Mouse (Mus musculus): ENCODE results near the gene Vstm2b. TPM values are rescaled to one million over a fixed set of nuclear protein-coding genes. Genes with fewer than 3 reads are reported as not detected.

The Vstm2b gene
- polyA plus RNA-seq (2016; fragmentation: Nextera tagmentation; extraction: Ambion mirVana): 9.6 and 11.0 TPM in 2 replicates

DNA sequence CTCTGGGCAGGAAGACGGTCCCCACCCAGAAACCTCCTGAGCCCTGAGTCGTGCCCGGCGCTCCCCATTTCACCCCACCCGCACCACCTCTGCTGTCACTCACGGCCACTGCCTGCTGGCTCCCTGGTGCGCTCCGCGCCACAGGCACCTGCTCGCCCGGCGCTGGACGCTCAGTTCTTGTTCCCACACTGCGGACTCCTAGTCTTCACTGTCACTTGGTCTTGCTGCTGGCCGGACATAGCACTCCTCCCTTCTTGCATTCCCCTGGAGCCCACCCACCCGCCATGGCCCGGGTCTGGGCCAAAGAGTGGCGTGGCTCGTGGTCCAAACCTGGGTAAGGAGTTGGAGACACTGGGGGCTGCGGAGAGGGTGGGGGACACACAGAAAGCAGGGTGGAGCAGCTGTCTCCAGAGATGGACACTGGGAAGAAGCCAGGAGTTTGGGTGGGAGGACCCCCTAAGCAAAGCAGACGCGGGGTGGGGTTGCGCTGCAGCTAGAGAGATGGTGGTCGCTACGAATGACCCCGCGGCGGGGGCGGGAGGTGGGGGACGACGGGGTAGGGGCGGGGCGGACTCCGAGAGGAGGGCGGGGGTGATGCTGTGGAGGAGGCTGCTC, at the start of gene Vstm2b:
Gene Vstm2b (plus strand): TSS at position 233 of the 615 bp plus-strand sequence.
- 0 out of 2 replicates have a peak within 1 kb of the TSS, but pooled peaks have one; percentile 13 for H3K27ac ChIP-seq

DNA sequence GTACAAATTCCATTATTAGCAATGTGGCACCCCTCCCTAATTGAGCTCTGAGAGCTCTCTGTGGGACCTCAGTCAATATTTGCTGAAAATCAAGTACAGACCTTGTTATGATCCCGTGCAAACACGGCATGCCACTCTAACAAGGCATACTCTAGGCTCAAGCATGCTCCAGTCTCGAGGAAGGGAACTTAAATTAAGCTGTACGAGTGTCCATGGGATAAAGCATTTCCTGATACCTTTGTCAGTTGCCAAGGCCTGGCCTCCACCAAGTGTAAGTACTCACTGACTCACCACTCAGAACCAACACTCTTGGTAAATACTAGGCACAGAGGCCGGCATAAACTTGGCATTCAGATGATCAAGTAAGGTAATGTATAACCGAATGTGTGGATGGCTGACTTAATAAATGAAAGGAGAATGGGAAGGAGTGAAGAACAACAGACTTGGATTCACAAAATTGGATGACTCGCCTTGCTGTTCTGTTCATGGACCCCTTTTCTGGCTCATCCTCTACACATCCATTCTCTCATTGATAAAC, 42.0 kb upstream of the Vstm2b start:
- H3K4me1 ChIP-seq: no peaks in the 10 kb centered on the region
- H3K36me3 ChIP-seq (replicated peaks): no peaks in the 10 kb centered on the region
- no peaks in the 10 kb centered on the region for H3K27me3 ChIP-seq
- no peak overlapping the region for H3K27ac ChIP-seq
- H3K9me3 ChIP-seq: no peaks in the 10 kb centered on the region
- 88% methylated on average over 7 of the region's 7 CpGs for WGBS
- no peak overlapping the region for H3K4me3 ChIP-seq (replicated peaks)
- H3K9ac ChIP-seq: no peak overlapping the region
- no peak overlapping the region for H3K4me2 ChIP-seq
- ATAC-seq (ENCODE audit: low FRiP score): no peak

More for the DNA sequence above, at the start of gene Vstm2b:
- peak within 1 kb of the TSS; percentile 93 for H3K4me2 ChIP-seq
- WGBS: 2% methylated on average over 23 of the region's 35 CpGs
- H3K36me3 ChIP-seq (replicated peaks): no peaks in the 10 kb centered on the region
- ATAC-seq (ENCODE audit: low FRiP score): peak; percentile 13
- peaks cover 71% of the 10 kb centered on the region for H3K27me3 ChIP-seq
- peak within 1 kb of the TSS; percentile 68 for H3K9ac ChIP-seq
- H3K9me3 ChIP-seq: no peaks in the 10 kb centered on the region
- H3K4me3 ChIP-seq (replicated peaks): peak within 1 kb of the TSS; percentile 61
- peaks cover 39% of the 10 kb centered on the region for H3K4me1 ChIP-seq

DNA sequence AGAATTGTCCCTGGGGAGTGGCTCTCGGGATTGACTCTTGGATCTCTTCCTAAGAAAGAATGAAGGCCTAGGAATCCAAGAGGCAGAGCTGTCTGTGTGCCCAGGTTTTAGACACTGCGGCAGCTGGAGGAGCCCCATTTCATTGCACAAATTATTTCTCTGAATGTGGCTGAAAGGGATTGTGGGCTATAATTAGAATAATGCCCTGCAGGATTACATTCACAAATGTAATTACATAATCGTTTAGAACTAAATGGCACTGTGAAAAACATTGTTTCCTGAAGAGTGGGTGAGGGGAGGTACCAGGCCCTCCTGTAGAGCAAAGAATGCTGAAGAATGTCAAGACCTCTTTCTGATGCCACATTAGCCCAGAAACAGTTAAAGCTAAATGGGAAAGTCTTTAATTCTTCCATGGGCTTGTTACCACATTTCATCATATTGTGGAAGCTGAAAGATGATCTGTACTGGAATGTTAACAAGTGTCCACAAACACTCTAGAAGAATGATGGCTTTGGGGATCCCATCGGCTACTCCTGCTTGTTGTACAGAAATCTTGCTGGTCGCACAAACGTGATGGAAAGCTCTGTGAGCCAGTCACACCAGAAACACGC, 24.6 kb upstream of the Vstm2b start:
- H3K9ac ChIP-seq: no peak overlapping the region
- 0 out of 2 replicates have a peak, but pooled peaks cover 6% of the 10 kb centered on the region for H3K27me3 ChIP-seq
- no peak overlapping the region for H3K27ac ChIP-seq
- no peaks in the 10 kb centered on the region for H3K9me3 ChIP-seq
- no peak overlapping the region for H3K4me2 ChIP-seq
- peaks cover 4% of the 10 kb centered on the region; the same call in 1 of the 2 replicates for H3K4me1 ChIP-seq
- no peak overlapping the region for H3K4me3 ChIP-seq (replicated peaks)
- WGBS: 27% methylated on average over 7 of the region's 7 CpGs
- no peaks in the 10 kb centered on the region for H3K36me3 ChIP-seq (replicated peaks)
- ATAC-seq (ENCODE audit: low FRiP score): no peak

DNA sequence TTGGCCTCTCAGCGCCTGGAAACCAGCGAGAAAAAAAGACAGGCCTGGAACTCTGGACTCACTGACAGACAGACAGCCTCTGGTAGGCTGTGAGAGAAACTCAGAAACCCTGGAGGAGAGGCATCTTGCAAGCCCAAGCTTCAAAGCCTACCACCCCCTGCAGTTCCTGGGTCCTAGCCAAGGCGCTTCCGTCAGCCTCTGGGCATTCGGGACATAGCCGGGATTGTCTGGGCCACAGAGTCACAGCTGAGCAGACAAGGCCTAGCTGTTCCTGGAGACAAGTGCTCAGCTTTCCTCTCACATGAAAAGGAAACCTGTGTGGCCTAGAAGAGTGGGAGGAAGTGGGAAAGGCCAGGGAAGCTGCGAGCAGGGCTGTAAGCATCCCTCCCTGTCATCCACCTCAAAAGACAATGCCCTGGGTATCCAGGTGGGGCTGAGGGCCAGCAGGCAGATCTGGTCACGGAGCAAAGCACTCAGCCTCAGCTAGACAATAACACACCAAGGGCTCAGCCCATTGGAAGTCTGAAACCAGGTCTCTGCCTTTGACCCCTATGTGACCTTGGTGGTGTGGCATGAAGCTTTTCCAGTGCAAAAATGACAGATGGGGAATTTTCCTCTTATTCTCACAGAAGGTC, 13.2 kb upstream of the Vstm2b start:
- no peaks in the 10 kb centered on the region for H3K36me3 ChIP-seq (replicated peaks)
- 0 out of 2 replicates have a peak overlapping the region, but pooled peaks have one; percentile 13 for H3K27ac ChIP-seq
- H3K9me3 ChIP-seq: no peaks in the 10 kb centered on the region
- H3K4me3 ChIP-seq (replicated peaks): no peak overlapping the region
- ATAC-seq (ENCODE audit: low FRiP score): no peak
- H3K4me1 ChIP-seq: peaks cover 5% of the 10 kb centered on the region; the same call in 1 of the 2 replicates
- no peak overlapping the region for H3K4me2 ChIP-seq
- H3K9ac ChIP-seq: no peak overlapping the region
- H3K27me3 ChIP-seq: no peaks in the 10 kb centered on the region
- 59% methylated on average over 8 of the region's 8 CpGs for WGBS

DNA sequence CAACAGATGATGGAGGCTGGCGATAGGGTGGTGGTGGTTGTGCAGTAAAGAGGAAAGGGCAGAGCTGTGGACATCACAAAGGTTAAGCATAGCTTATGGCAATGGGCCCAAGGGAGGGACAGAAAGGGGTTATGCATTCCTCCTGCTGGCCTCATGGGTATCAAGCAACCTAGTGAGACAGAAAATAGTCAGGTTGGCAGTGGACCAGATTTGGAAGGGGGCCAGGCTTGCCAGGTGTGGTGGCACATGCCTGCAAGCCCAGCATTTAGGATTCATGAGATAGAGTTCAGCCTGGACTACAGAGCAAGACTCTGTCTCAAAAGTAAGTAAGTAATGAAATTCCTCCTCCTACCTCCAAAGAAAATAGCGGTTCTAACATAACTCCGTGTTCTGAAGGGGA, 9.8 kb upstream of the Vstm2b start:
- H3K9ac ChIP-seq: no peak overlapping the region
- no peak for ATAC-seq (ENCODE audit: low FRiP score)
- no peaks in the 10 kb centered on the region for H3K27me3 ChIP-seq
- no peak overlapping the region for H3K27ac ChIP-seq
- no peak overlapping the region for H3K4me3 ChIP-seq (replicated peaks)
- WGBS: 92% methylated on average over 3 of the region's 3 CpGs
- no peaks in the 10 kb centered on the region for H3K9me3 ChIP-seq
- no peaks in the 10 kb centered on the region for H3K36me3 ChIP-seq (replicated peaks)
- peaks cover 5% of the 10 kb centered on the region; the same call in 1 of the 2 replicates for H3K4me1 ChIP-seq
- H3K4me2 ChIP-seq: no peak overlapping the region

DNA sequence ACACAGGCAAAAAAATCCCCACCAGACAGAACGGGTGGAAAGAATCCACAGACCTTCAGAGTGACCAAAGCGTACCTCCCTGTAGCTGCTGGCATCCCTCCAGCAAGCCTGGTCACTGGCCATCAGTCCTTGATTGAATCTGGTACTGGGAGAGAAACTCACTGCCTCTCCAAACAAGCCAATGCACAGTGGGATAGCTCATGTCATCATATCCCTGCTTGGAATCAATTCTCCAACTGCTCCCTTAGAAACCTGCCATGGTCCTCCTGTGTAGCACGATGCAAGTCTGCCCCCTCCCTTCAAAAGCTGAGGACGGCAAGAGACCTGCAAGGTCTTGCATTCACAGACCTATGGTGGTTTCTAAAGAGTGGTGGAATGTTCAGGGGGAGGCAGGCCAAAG, 1.2 kb upstream of the Vstm2b start:
- no peak for ATAC-seq (ENCODE audit: low FRiP score)
- no peak overlapping the region for H3K4me3 ChIP-seq (replicated peaks)
- 72% methylated on average over 4 of the region's 4 CpGs for WGBS
- H3K4me1 ChIP-seq: peaks cover 28% of the 10 kb centered on the region
- H3K27ac ChIP-seq: no peak overlapping the region
- H3K9me3 ChIP-seq: no peaks in the 10 kb centered on the region
- no peak overlapping the region for H3K9ac ChIP-seq
- H3K27me3 ChIP-seq: peaks cover 58% of the 10 kb centered on the region
- H3K4me2 ChIP-seq: no peak overlapping the region
- no peaks in the 10 kb centered on the region for H3K36me3 ChIP-seq (replicated peaks)

DNA sequence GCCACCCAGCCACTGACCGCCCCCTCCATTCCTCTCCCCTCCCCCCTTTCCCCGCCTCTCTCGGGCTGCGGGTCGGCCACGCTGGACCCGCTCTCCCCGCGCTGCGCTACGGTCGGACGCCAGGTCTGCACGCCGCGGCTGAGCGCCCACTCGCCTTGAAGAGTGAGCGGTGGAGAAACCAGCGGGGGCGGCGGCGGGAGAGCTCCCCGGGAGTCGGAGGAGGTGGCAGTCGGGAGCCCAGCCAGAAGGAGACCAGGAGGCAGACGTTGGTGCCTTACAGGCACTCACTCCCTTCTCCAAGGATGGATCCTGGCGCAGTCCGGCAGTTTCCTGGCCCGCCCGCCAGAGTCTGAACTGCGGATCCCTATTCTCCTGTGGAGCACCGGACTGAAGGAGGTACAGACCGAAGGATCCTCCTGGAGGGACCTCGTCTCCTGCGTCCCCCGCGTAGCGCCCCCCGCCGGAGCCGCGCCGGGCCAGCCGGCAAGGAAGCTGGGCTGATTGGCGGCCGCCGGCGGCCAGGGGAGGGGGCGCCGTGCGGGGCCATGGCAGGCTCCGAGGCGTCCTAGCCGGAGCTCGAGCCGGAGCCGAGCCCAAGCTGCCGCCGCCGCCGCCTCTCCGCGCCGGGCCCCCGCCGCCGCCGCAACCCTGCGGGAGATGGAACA, 715 bp downstream of the Vstm2b start:
- peak overlapping the region; percentile 61 for H3K4me3 ChIP-seq (replicated peaks)
- H3K4me2 ChIP-seq: peak overlapping the region; percentile 93
- peaks cover 76% of the 10 kb centered on the region for H3K27me3 ChIP-seq
- WGBS: under 1% methylated on average over 54 of the region's 70 CpGs
- no peaks in the 10 kb centered on the region for H3K9me3 ChIP-seq
- no peaks in the 10 kb centered on the region for H3K36me3 ChIP-seq (replicated peaks)
- peak; percentile 51 for ATAC-seq (ENCODE audit: low FRiP score)
- peaks cover 39% of the 10 kb centered on the region for H3K4me1 ChIP-seq
- 0 out of 2 replicates have a peak overlapping the region, but pooled peaks have one; percentile 13 for H3K27ac ChIP-seq
- peak overlapping the region; percentile 68 for H3K9ac ChIP-seq

DNA sequence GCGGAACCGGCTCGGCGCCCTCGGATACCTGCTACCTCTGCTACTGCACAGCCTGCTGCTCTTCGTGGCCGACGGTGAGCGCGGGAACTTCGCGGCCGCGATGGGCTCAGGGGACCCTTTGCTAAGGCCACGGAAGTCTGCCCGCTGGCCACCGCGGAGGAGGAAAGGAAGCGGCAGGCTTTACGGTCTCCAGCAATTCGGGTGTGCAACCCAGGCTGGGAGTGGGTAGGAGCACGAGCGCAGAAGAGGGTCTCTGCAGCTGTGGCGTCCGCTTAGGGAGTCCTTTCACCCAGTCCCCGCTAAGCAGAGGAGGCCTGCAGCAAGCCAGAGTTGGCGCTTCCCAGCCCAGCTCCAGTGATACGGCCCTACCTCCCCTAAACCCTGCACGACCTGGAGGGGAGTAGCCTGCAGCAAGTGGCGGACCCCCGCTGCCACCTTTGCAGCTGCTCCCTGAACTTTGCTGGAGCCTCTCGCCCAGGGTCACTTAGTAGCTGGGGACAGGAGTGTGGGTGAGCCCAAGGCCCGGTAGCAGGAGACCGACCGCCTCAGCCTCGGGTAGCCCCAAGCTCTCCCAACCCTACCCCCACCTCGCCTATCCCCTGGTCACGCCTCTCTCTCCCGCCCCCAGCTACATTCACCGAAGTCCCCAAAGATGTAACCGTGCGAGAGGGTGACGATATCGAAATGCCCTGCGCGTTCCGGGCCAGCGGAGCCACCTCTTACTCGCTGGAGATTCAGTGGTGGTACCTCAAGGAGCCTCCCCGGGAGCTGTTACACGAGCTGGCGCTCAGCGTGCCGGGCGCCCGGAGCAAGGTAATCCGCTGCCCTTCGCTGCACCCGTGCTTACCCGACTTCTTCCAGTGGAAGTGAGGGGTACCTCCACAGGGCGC, 1.5 kb downstream of the Vstm2b start:
- H3K4me2 ChIP-seq: peak overlapping the region; percentile 93

DNA sequence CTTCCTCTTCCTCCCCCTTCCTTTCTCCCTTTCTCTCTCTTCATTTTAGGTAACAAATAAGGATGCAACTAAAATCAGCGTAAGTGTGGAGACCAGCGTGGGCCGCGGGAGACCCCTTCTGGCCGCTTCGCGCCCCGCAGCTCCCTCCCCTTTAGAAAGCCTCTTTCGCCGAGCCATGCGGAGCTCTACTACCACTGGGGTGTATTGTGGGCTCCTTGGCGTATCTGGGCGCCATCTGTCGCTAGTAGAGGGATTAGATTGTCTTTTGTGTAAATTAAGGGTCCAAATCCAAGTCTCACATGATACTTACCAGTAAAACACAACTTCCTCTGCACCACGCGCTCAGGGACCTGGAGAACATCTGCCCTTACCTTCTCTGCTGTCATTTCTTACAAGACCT, 3.1 kb downstream of the Vstm2b start:
- 1% methylated on average over 16 of the region's 16 CpGs for WGBS
- H3K9me3 ChIP-seq: no peaks in the 10 kb centered on the region
- H3K4me3 ChIP-seq (replicated peaks): peak overlapping the region; percentile 15
- ATAC-seq (ENCODE audit: low FRiP score): peak; percentile 74
- H3K36me3 ChIP-seq (replicated peaks): no peaks in the 10 kb centered on the region
- peak overlapping the region; percentile 38; the same call in 1 of the 2 replicates for H3K9ac ChIP-seq
- no peak overlapping the region for H3K27ac ChIP-seq
- H3K4me2 ChIP-seq: peak overlapping the region; percentile 93
- H3K27me3 ChIP-seq: peaks cover 70% of the 10 kb centered on the region
- peaks cover 39% of the 10 kb centered on the region for H3K4me1 ChIP-seq

More for the DNA sequence above, 1.5 kb downstream of the Vstm2b start:
- under 1% methylated on average over 61 of the region's 61 CpGs for WGBS
- Histone ChIP-seq H3K4me3 (replicated peaks) (peak overlapping the region; percentile 61), H3K27ac (0 out of 2 replicates have a peak overlapping the region, but pooled peaks have one; percentile 13), H3K9me3 (no peaks in the 10 kb centered on the region), H3K9ac (peak overlapping the region; percentile 68), H3K4me1 (peaks cover 39% of the 10 kb centered on the region), H3K36me3 (replicated peaks) (no peaks in the 10 kb centered on the region), H3K27me3 (peaks cover 78% of the 10 kb centered on the region)
- peak; percentile 24; the same call in 1 of the 2 replicates for ATAC-seq (ENCODE audit: low FRiP score)

DNA sequence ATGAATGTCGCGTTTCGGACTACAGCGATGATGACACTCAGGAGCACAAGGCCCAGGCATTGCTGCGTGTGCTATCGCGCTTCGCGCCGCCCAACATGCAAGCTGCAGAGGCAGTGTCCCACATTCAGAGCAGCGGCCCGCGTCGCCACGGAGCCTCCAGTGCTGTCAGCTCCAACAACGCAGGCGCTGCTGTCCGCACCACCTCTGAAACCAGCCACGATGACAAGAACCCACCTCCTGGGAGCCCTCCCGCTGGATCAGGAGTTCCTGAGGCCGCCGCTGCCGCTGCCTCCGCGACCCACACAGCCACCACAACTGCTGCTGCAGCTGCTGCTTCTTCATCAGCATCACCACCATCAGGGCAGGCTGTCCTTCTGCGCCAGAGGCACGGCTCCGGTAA, 4.4 kb downstream of the Vstm2b start:
- 16% methylated on average over 28 of the region's 28 CpGs for WGBS
- H3K9me3 ChIP-seq: no peaks in the 10 kb centered on the region
- 0 out of 2 replicates have a peak overlapping the region, but pooled peaks have one; percentile 4 for H3K9ac ChIP-seq
- H3K27me3 ChIP-seq: peaks cover 57% of the 10 kb centered on the region
- no peak for ATAC-seq (ENCODE audit: low FRiP score)
- H3K4me3 ChIP-seq (replicated peaks): peak overlapping the region; percentile 24
- H3K36me3 ChIP-seq (replicated peaks): no peaks in the 10 kb centered on the region
- peaks cover 43% of the 10 kb centered on the region for H3K4me1 ChIP-seq
- no peak overlapping the region for H3K27ac ChIP-seq
- peak overlapping the region; percentile 48 for H3K4me2 ChIP-seq

DNA sequence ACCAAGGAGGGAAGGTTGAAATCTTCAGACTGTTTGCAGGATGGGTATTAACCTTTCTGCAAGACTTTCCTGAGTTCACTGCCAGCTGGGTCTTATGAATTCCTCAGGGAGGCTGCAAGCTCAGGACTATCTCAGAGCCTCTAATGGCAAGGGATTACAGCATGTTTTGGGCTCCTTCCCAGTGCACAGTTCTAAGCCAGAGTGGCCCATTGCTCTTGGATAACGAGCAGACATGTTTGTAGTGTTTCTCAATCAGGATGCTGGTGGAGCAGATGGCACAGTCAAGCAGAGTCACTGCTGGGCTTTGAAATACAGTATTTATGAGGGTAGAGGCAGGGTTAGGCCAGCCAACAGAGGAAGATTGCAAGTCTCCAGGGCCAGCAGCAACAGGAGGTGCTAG, 8.4 kb downstream of the Vstm2b start:
- peaks cover 29% of the 10 kb centered on the region for H3K27me3 ChIP-seq
- 82% methylated on average over 1 of the region's 1 CpGs for WGBS
- H3K27ac ChIP-seq: no peak overlapping the region
- H3K4me1 ChIP-seq: peaks cover 16% of the 10 kb centered on the region
- no peak overlapping the region for H3K4me3 ChIP-seq (replicated peaks)
- H3K36me3 ChIP-seq (replicated peaks): 0 out of 2 replicates have a peak, but pooled peaks cover 4% of the 10 kb centered on the region
- no peak overlapping the region for H3K9ac ChIP-seq
- no peak for ATAC-seq (ENCODE audit: low FRiP score)
- no peak overlapping the region for H3K4me2 ChIP-seq
- H3K9me3 ChIP-seq: no peaks in the 10 kb centered on the region

All from forebrain, embryonic 12.5 days (tissue).